Comparison of ENCODE assay signal across 17 mouse cellular contexts in the genomic region with DNA sequence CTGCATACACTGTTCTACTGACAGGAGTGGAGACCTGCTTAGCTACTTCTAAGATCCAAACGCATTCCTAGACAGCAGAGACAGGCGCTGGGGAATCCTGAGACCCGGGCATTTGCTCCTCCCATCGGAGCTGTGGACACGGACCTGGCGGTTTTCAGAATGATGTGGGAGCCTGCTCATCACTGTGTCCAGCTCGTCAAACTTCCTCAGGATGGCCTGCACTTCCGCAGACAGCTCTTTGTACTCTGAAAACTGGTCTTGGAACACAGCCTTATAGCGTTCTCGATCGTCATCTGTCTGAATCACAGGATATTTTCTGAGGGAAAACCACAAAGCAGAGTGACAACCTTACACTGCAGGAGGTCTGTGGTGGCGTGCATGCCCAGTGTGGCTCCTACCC. TPM values are rescaled to one million over a fixed set of nuclear protein-coding genes. Genes with fewer than 3 reads are reported as not detected.
DNase-seq lines count a peak whose midpoint lies in the region; ATAC-seq and TF ChIP-seq lines count a peak whose summit lies in the region.
"Had no signal": no experiment of that assay in that cellular context is flagged by ENCODE, and none has a peak within 500 bp of the region (broad histone marks: within the 10 kb centered on the region; RNA-seq: fewer than 3 reads in every experiment).

No protein-coding gene starts in this region.

- H3K36me3 ChIP-seq in heart, embryonic 13.5 days = peaks cover 5% of the 10 kb centered on the region; the same call in 1 of the 2 replicates
- no peaks in the 10 kb centered on the region for H3K36me3 ChIP-seq in lung, postnatal 0 days (ENCODE audit: insufficient read depth, low read length)
- no peaks in the 10 kb centered on the region for H3K36me3 ChIP-seq in heart, embryonic 16.5 days (ENCODE audit: control insufficient read depth, insufficient read depth)
- H3K36me3 ChIP-seq in liver, postnatal 0 days (replicated peaks; ENCODE audit: insufficient read depth, low read length) = no peaks in the 10 kb centered on the region; the same call in 1 of the 2 replicates
- H3K36me3 ChIP-seq: neural tube, embryonic 15.5 days had no signal

- no peak for TF ChIP-seq EP300 in lung, postnatal 0 days (IDR thresholded peaks at IDR 0.05)
- no peak for TF ChIP-seq EP300 in liver, postnatal 0 days (IDR thresholded peaks at IDR 0.05; ENCODE audit: low read depth)

- DNase-seq in heart, postnatal 36 days = no peak
- no peak for DNase-seq in lung, postnatal 0 days (ENCODE audit: low spot score)
- no peak for DNase-seq in lung, postnatal 25 days (ENCODE audit: low spot score)
- no peak for DNase-seq in liver, postnatal 0 days
- no peak for DNase-seq in left cerebral cortex, postnatal 14 days (ENCODE audit: low spot score in 2 of 2)
- DNase-seq: adrenal gland, postnatal 36 days; cerebellum, adult 9-11 months; embryo, embryonic 11 days; forebrain, postnatal 0 days; gastrocnemius, postnatal 14 days; kidney, adult 9 months; layer of hippocampus, adult 9-11 months; thymus, adult 2 months had no signal

- H3K4me2 ChIP-seq in heart, embryonic 13.5 days = peak overlapping the region; percentile 36
- H3K4me2 ChIP-seq in lung, postnatal 0 days (replicated peaks; ENCODE audit: low read depth, low read length) = 0 out of 2 replicates have a peak overlapping the region, but pooled peaks have one; percentile 29
- peak overlapping the region; percentile 46 for H3K4me2 ChIP-seq in heart, embryonic 16.5 days (ENCODE audit: low read depth, low read length)
- peak overlapping the region; percentile 29 for H3K4me2 ChIP-seq in liver, postnatal 0 days (ENCODE audit: low read depth, low read length)
- H3K4me2 ChIP-seq: midbrain, embryonic 11.5 days; neural tube, embryonic 15.5 days had no signal

- peak overlapping the region; percentile 25; the same call in 1 of the 2 replicates for H3K27ac ChIP-seq in heart, embryonic 13.5 days (replicated peaks)
- 0 out of 2 replicates have a peak overlapping the region, but pooled peaks have one; percentile 12 for H3K27ac ChIP-seq in lung, postnatal 0 days (ENCODE audit: low read length)
- H3K27ac ChIP-seq in heart, embryonic 16.5 days (ENCODE audit: low read length) = peak overlapping the region; percentile 49; the same call in 1 of the 2 replicates
- H3K27ac ChIP-seq in liver, postnatal 0 days (ENCODE audit: low read depth) = peak overlapping the region; percentile 83; the same call in 1 of the 2 replicates
- H3K27ac ChIP-seq: neural tube, embryonic 15.5 days had no signal

- H3K4me1 ChIP-seq in heart, embryonic 13.5 days = no peaks in the 10 kb centered on the region
- H3K4me1 ChIP-seq in lung, postnatal 0 days (ENCODE audit: insufficient read depth, low read depth, low read length) = no peaks in the 10 kb centered on the region
- H3K4me1 ChIP-seq in heart, embryonic 16.5 days (ENCODE audit: control insufficient read depth, insufficient read depth, low read length) = no peaks in the 10 kb centered on the region
- H3K4me1 ChIP-seq in liver, postnatal 0 days (ENCODE audit: insufficient read depth) = peaks cover 12% of the 10 kb centered on the region
- H3K4me1 ChIP-seq: neural tube, embryonic 15.5 days had no signal

- no peaks in the 10 kb centered on the region for H3K9me3 ChIP-seq in heart, embryonic 13.5 days
- H3K9me3 ChIP-seq in lung, postnatal 0 days (ENCODE audit: low read length) = no peaks in the 10 kb centered on the region
- no peaks in the 10 kb centered on the region for H3K9me3 ChIP-seq in heart, embryonic 16.5 days (replicated peaks; ENCODE audit: control insufficient read depth, low read length)
- no peaks in the 10 kb centered on the region for H3K9me3 ChIP-seq in liver, postnatal 0 days (ENCODE audit: low read length)
- H3K9me3 ChIP-seq: neural tube, embryonic 15.5 days had no signal

- 56% methylated on average over 12 of the region's 12 CpGs for WGBS in heart, embryonic 13.5 days
- WGBS in lung, postnatal 0 days = 62% methylated on average over 12 of the region's 12 CpGs
- 61% methylated on average over 12 of the region's 12 CpGs for WGBS in heart, embryonic 16.5 days
- 56% methylated on average over 12 of the region's 12 CpGs for WGBS in liver, postnatal 0 days (ENCODE audit: insufficient replicate concordance)

- intact Hi-C loops in heart, postnatal 36 days (cut with DNase I) = no loop called here
- intact Hi-C loops in left cerebral cortex, postnatal 14 days (cut with DNase I) = no loop called here

- no peak overlapping the region for H3K9ac ChIP-seq in heart, embryonic 13.5 days
- H3K9ac ChIP-seq in lung, postnatal 0 days (replicated peaks; ENCODE audit: low read depth) = no peak overlapping the region
- no peak overlapping the region; the same call in 1 of the 2 replicates for H3K9ac ChIP-seq in heart, embryonic 16.5 days (ENCODE audit: low read length)
- peak overlapping the region; percentile 26; the same call in 1 of the 2 replicates for H3K9ac ChIP-seq in liver, postnatal 0 days (replicated peaks)
- H3K9ac ChIP-seq: forebrain, postnatal 0 days; neural tube, embryonic 15.5 days had no signal

- TF ChIP-seq CTCF in lung, postnatal 0 days (IDR thresholded peaks at IDR 0.05) = no peak
- no peak for TF ChIP-seq CTCF in liver, postnatal 0 days (IDR thresholded peaks at IDR 0.05; ENCODE audit: low read depth)

- peak overlapping the region; percentile 25 for H3K4me3 ChIP-seq in heart, embryonic 13.5 days
- H3K4me3 ChIP-seq in lung, postnatal 0 days (ENCODE audit: low read depth, low read length) = no peak overlapping the region
- H3K4me3 ChIP-seq in heart, embryonic 16.5 days (ENCODE audit: low read length) = peak overlapping the region; percentile 19
- H3K4me3 ChIP-seq in liver, postnatal 0 days (ENCODE audit: low read depth, low read length) = 0 out of 2 replicates have a peak overlapping the region, but pooled peaks have one; percentile 2
- H3K4me3 ChIP-seq: neural tube, embryonic 15.5 days had no signal

- H3K27me3 ChIP-seq in heart, embryonic 13.5 days (replicated peaks) = no peaks in the 10 kb centered on the region
- H3K27me3 ChIP-seq in lung, postnatal 0 days (replicated peaks; ENCODE audit: insufficient read depth, low read length) = no peaks in the 10 kb centered on the region
- no peaks in the 10 kb centered on the region for H3K27me3 ChIP-seq in heart, embryonic 16.5 days (ENCODE audit: control insufficient read depth, insufficient read depth, low read length)
- H3K27me3 ChIP-seq in liver, postnatal 0 days (ENCODE audit: insufficient read depth, low read length) = no peaks in the 10 kb centered on the region
- H3K27me3 ChIP-seq: neural tube, embryonic 15.5 days had no signal

- ATAC-seq in heart, embryonic 13.5 days (ENCODE audit: extremely low read depth, insufficient number of reproducible peaks, low FRiP score, low TSS enrichment) = no peak
- ATAC-seq in lung, postnatal 0 days = peak; percentile 33; the same call in 1 of the 2 replicates
- no peak for ATAC-seq in heart, embryonic 16.5 days (replicated peaks; ENCODE audit: extremely low read depth, insufficient read depth, low FRiP score)
- ATAC-seq in liver, postnatal 0 days = no peak
- ATAC-seq: forebrain, postnatal 0 days had no signal

RNA-seq across cellular contexts. Expression of gene Marveld2, which starts 16.5 kb away (rescaled TPM):
- 4.0 TPM in 2 replicates for polyA plus RNA-seq in heart, embryonic 13.5 days (2015; fragmentation: Nextera tagmentation; extraction: Ambion mirVana)
- total RNA-seq in heart, postnatal 36 days (2021) = under 1 TPM; 0.28 to 0.84 TPM
- 11.5 and 11.8 TPM in 2 replicates for polyA plus RNA-seq in lung, postnatal 0 days (2015; fragmentation: Nextera tagmentation; extraction: Ambion mirVana)
- 1.7 and 2.5 TPM in 2 replicates for polyA plus RNA-seq in heart, embryonic 16.5 days (2015; fragmentation: Nextera tagmentation; extraction: Ambion mirVana)
- polyA plus RNA-seq in liver, postnatal 0 days (2015; fragmentation: Nextera tagmentation; extraction: Ambion mirVana) = 8.6 and 9.4 TPM in 2 replicates
- total RNA-seq in left cerebral cortex, postnatal 14 days (2021) = 1 to 10 TPM; 1.2 to 1.8 TPM

RNA-seq across cellular contexts. Expression of gene Ocln, which starts 47.8 kb away (rescaled TPM):
- polyA plus RNA-seq in heart, embryonic 13.5 days (2015; fragmentation: Nextera tagmentation; extraction: Ambion mirVana) = 2.5 and 2.6 TPM in 2 replicates
- under 1 TPM; 0.39 to 0.46 TPM for total RNA-seq in heart, postnatal 36 days (2021)
- polyA plus RNA-seq in lung, postnatal 0 days (2015; fragmentation: Nextera tagmentation; extraction: Ambion mirVana) = 71.0 and 76.9 TPM in 2 replicates
- polyA plus RNA-seq in heart, embryonic 16.5 days (2015; fragmentation: Nextera tagmentation; extraction: Ambion mirVana) = 2.7 and 4.7 TPM in 2 replicates
- 11.2 and 14.6 TPM in 2 replicates for polyA plus RNA-seq in liver, postnatal 0 days (2015; fragmentation: Nextera tagmentation; extraction: Ambion mirVana)
- total RNA-seq in left cerebral cortex, postnatal 14 days (2021) = 10 to 100 TPM; 10.1 to 10.8 TPM

RNA-seq across cellular contexts. Expression of gene Ak6, which starts 50.5 kb away (rescaled TPM):
- polyA plus RNA-seq in heart, embryonic 13.5 days (2015; fragmentation: Nextera tagmentation; extraction: Ambion mirVana) = 230 and 262 TPM in 2 replicates
- total RNA-seq in heart, postnatal 36 days (2021) = 10 to 100 TPM; 58.7 to 59.1 TPM
- polyA plus RNA-seq in lung, postnatal 0 days (2015; fragmentation: Nextera tagmentation; extraction: Ambion mirVana) = 135 and 136 TPM in 2 replicates
- 228 and 262 TPM in 2 replicates for polyA plus RNA-seq in heart, embryonic 16.5 days (2015; fragmentation: Nextera tagmentation; extraction: Ambion mirVana)
- 120 and 123 TPM in 2 replicates for polyA plus RNA-seq in liver, postnatal 0 days (2015; fragmentation: Nextera tagmentation; extraction: Ambion mirVana)
- total RNA-seq in left cerebral cortex, postnatal 14 days (2021) = 10 to 100 TPM; 91.6 to 91.8 TPM

RNA-seq across cellular contexts. Expression of gene Rad17, which starts 50.5 kb away (rescaled TPM):
- 22.2 and 22.9 TPM in 2 replicates for polyA plus RNA-seq in heart, embryonic 13.5 days (2015; fragmentation: Nextera tagmentation; extraction: Ambion mirVana)
- total RNA-seq in heart, postnatal 36 days (2021) = 10 to 100 TPM; 12.3 to 15.1 TPM
- polyA plus RNA-seq in lung, postnatal 0 days (2015; fragmentation: Nextera tagmentation; extraction: Ambion mirVana) = 12.9 and 14.4 TPM in 2 replicates
- polyA plus RNA-seq in heart, embryonic 16.5 days (2015; fragmentation: Nextera tagmentation; extraction: Ambion mirVana) = 20.6 and 23.2 TPM in 2 replicates
- polyA plus RNA-seq in liver, postnatal 0 days (2015; fragmentation: Nextera tagmentation; extraction: Ambion mirVana) = 9.2 and 10.5 TPM in 2 replicates
- total RNA-seq in left cerebral cortex, postnatal 14 days (2021) = 10 to 100 TPM; 12.8 to 13.1 TPM

RNA-seq across cellular contexts. Expression of gene Taf9, which starts 51.1 kb away (rescaled TPM):
- 7.1 and 7.8 TPM in 2 replicates for polyA plus RNA-seq in heart, embryonic 13.5 days (2015; fragmentation: Nextera tagmentation; extraction: Ambion mirVana)
- 10 to 100 TPM in 1 of 2 experiments, 1 to 10 TPM in 1; 8.9 to 14.3 TPM for total RNA-seq in heart, postnatal 36 days (2021)
- polyA plus RNA-seq in lung, postnatal 0 days (2015; fragmentation: Nextera tagmentation; extraction: Ambion mirVana) = 12.2 and 15.5 TPM in 2 replicates
- 11.7 and 13.0 TPM in 2 replicates for polyA plus RNA-seq in heart, embryonic 16.5 days (2015; fragmentation: Nextera tagmentation; extraction: Ambion mirVana)
- polyA plus RNA-seq in liver, postnatal 0 days (2015; fragmentation: Nextera tagmentation; extraction: Ambion mirVana) = 17.7 and 20.1 TPM in 2 replicates
- 10 to 100 TPM; 24.4 to 31.4 TPM for total RNA-seq in left cerebral cortex, postnatal 14 days (2021)

Comparison
In these comparisons a context has a peak if more than half of its experiments do, and no peak if none do; other contexts are left out.
1. H3K27ac ChIP-seq: peak in every context shown above with its lines; median percentile 83 in liver, postnatal 0 days; 49 in heart, embryonic 16.5 days; 25 in heart, embryonic 13.5 days; 12 in lung, postnatal 0 days.